Mouse (Mus musculus) liver, embryonic 15.5 days (tissue): ENCODE measurements around the gene Map3k15. TPM values are rescaled to one million over a fixed set of nuclear protein-coding genes. Genes with fewer than 3 reads are reported as not detected.

Experiments used
- ATAC-seq: fragments of 200-750 bp; cut with Nextera tagmentation; 2 replicates; pipeline ENCODE4 v1.8.0; 2017; ENCODE audit warnings: moderate number of reproducible peaks, mild to moderate bottlenecking, moderate library complexity; ENCODE audit not compliant: insufficient read depth
- H3K27ac ChIP-seq: fragments of 300-500 bp; sonication (generic); replicated peaks from 2 replicates; pipeline ENCODE4 v1.5.1; 2015; ENCODE audit warnings: mild to moderate bottlenecking, inconsistent platforms
- H3K27me3 ChIP-seq: fragments of 300-500 bp; sonication (generic); 2 replicates; pipeline ENCODE4 v1.6.1; 2015; ENCODE audit warnings: mild to moderate bottlenecking, inconsistent platforms
- H3K36me3 ChIP-seq: fragments of 300-500 bp; sonication (generic); replicated peaks from 2 replicates; pipeline ENCODE4 v1.6.1; 2015; ENCODE audit warnings: moderate library complexity, mild to moderate bottlenecking, inconsistent platforms
- H3K4me1 ChIP-seq: fragments of 300-500 bp; sonication (generic); replicated peaks from 2 replicates; pipeline ENCODE4 v1.6.1; 2015; ENCODE audit warnings: inconsistent platforms
- H3K4me2 ChIP-seq: fragments of 300-500 bp; sonication (generic); 2 replicates; pipeline ENCODE4 v1.6.1; 2015; ENCODE audit warnings: moderate library complexity, mild to moderate bottlenecking, inconsistent platforms
- H3K4me3 ChIP-seq: fragments of 300-500 bp; sonication (generic); replicated peaks from 2 replicates; pipeline ENCODE4 v1.5.1; 2015; ENCODE audit warnings: mild to moderate bottlenecking, inconsistent platforms
- H3K9ac ChIP-seq: fragments of 300-500 bp; sonication (generic); 2 replicates; pipeline ENCODE4 v1.6.1; 2015; ENCODE audit warnings: moderate library complexity, mild to moderate bottlenecking, inconsistent platforms
- H3K9me3 ChIP-seq: fragments of 300-500 bp; sonication (generic); replicated peaks from 2 replicates; pipeline ENCODE4 v1.6.1; 2016; ENCODE audit warnings: inconsistent platforms
- WGBS: fragments of 180-500 bp; shearing (Covaris S2); methylation state at CpG from one replicate; pipeline ENCODE4 v1.1.7; 2015; ENCODE audit warnings: mixed read lengths; ENCODE audit not compliant: insufficient replicate concordance; 5-methylcytosine and 5-hydroxymethylcytosine counted together
- polyA plus RNA-seq: library from polyadenylated mRNA; unstranded; fragments of >200 nt; fragmentation: Nextera tagmentation; extraction: Ambion mirVana; gene quantifications from 2 replicates; pipeline ENCODE4 v1.2.1, GENCODE M21; 2015

The Map3k15 gene
- 0.09 and 0.15 TPM in 2 replicates for polyA plus RNA-seq

- peak; percentile 66; the same call in 1 of the 2 replicates for ATAC-seq
- H3K27me3 ChIP-seq: peaks cover 37% of the 10 kb centered on the region
- no peak within 1 kb of the TSS for H3K27ac ChIP-seq
- peak within 1 kb of the TSS; percentile 42 for H3K4me3 ChIP-seq
- H3K9ac ChIP-seq: no peak within 1 kb of the TSS
- H3K36me3 ChIP-seq: no peaks in the 10 kb centered on the region
- no peaks in the 10 kb centered on the region for H3K4me1 ChIP-seq
- 24% methylated on average over 79 of the region's 108 CpGs for WGBS
- peak within 1 kb of the TSS; percentile 71 for H3K4me2 ChIP-seq
- no peaks in the 10 kb centered on the region for H3K9me3 ChIP-seq
Measured at GRCm38 (mm10) chrX:159988002-159988960, at the start of gene Map3k15. Gene Map3k15 (plus strand): TSS chrX:159988433.

GRCm38 (mm10) chrX:159942569-159942968, 45.7 kb upstream of the Map3k15 start:
- Histone ChIP-seq H3K4me1 (no peaks in the 10 kb centered on the region), H3K9me3 (no peaks in the 10 kb centered on the region), H3K36me3 (no peaks in the 10 kb centered on the region), H3K4me2 (no peak overlapping the region), H3K27me3 (no peaks in the 10 kb centered on the region), H3K9ac (no peak overlapping the region), H3K4me3 (no peak overlapping the region), H3K27ac (no peak overlapping the region)
- 57% methylated on average over 2 of the region's 2 CpGs for WGBS
- ATAC-seq: no peak

GRCm38 (mm10) chrX:159943586-159943985, 44.6 kb upstream of the Map3k15 start:
- 69% methylated on average over 1 of the region's 1 CpGs for WGBS
- no peak for ATAC-seq
- H3K4me2 ChIP-seq: no peak overlapping the region
- H3K36me3 ChIP-seq: no peaks in the 10 kb centered on the region
- H3K27me3 ChIP-seq: no peaks in the 10 kb centered on the region
- H3K4me1 ChIP-seq: no peaks in the 10 kb centered on the region
- no peaks in the 10 kb centered on the region for H3K9me3 ChIP-seq
- no peak overlapping the region for H3K9ac ChIP-seq
- no peak overlapping the region for H3K27ac ChIP-seq
- no peak overlapping the region for H3K4me3 ChIP-seq

- no peak for ATAC-seq
- Histone ChIP-seq H3K4me2 (no peak overlapping the region), H3K9me3 (no peaks in the 10 kb centered on the region), H3K36me3 (no peaks in the 10 kb centered on the region), H3K4me3 (no peak overlapping the region), H3K4me1 (no peaks in the 10 kb centered on the region), H3K27ac (no peak overlapping the region), H3K27me3 (0 out of 2 replicates have a peak, but pooled peaks cover 5% of the 10 kb centered on the region), H3K9ac (no peak overlapping the region)
- 56% methylated on average over 7 of the region's 7 CpGs for WGBS
Measured at GRCm38 (mm10) chrX:159953546-159954429, 34.4 kb upstream of the Map3k15 start.

GRCm38 (mm10) chrX:159954430-159954779, 33.8 kb upstream of the Map3k15 start:
- H3K4me2 ChIP-seq: no peak overlapping the region
- H3K36me3 ChIP-seq: no peaks in the 10 kb centered on the region
- no peaks in the 10 kb centered on the region for H3K4me1 ChIP-seq
- no peak overlapping the region for H3K9ac ChIP-seq
- 47% methylated on average over 4 of the region's 4 CpGs for WGBS
- H3K27ac ChIP-seq: no peak overlapping the region
- 0 out of 2 replicates have a peak, but pooled peaks cover 5% of the 10 kb centered on the region for H3K27me3 ChIP-seq
- no peak overlapping the region for H3K4me3 ChIP-seq
- ATAC-seq: no peak
- no peaks in the 10 kb centered on the region for H3K9me3 ChIP-seq

- no peak for ATAC-seq
- Histone ChIP-seq H3K4me3 (no peak overlapping the region), H3K36me3 (no peaks in the 10 kb centered on the region), H3K4me2 (no peak overlapping the region), H3K27me3 (0 out of 2 replicates have a peak, but pooled peaks cover 5% of the 10 kb centered on the region), H3K27ac (no peak overlapping the region), H3K9ac (no peak overlapping the region), H3K4me1 (no peaks in the 10 kb centered on the region), H3K9me3 (no peaks in the 10 kb centered on the region)
- WGBS: 65% methylated on average over 6 of the region's 6 CpGs
Measured at GRCm38 (mm10) chrX:159955433-159955832, 32.8 kb upstream of the Map3k15 start.

- Histone ChIP-seq H3K27ac (no peak overlapping the region), H3K4me3 (no peak overlapping the region), H3K36me3 (no peaks in the 10 kb centered on the region), H3K9ac (no peak overlapping the region), H3K4me1 (no peaks in the 10 kb centered on the region), H3K4me2 (no peak overlapping the region), H3K27me3 (0 out of 2 replicates have a peak, but pooled peaks cover 5% of the 10 kb centered on the region), H3K9me3 (no peaks in the 10 kb centered on the region)
- no peak for ATAC-seq
- WGBS: 63% methylated on average over 2 of the region's 2 CpGs
Measured at GRCm38 (mm10) chrX:159961385-159961784, 26.8 kb upstream of the Map3k15 start.

GRCm38 (mm10) chrX:159963273-159963672, 25.0 kb upstream of the Map3k15 start:
- H3K27me3 ChIP-seq: no peaks in the 10 kb centered on the region
- no peak overlapping the region for H3K4me3 ChIP-seq
- H3K36me3 ChIP-seq: no peaks in the 10 kb centered on the region
- no peak for ATAC-seq
- no peak overlapping the region for H3K4me2 ChIP-seq
- 28% methylated on average over 4 of the region's 4 CpGs for WGBS
- no peaks in the 10 kb centered on the region for H3K4me1 ChIP-seq
- no peak overlapping the region for H3K9ac ChIP-seq
- no peak overlapping the region for H3K27ac ChIP-seq
- no peaks in the 10 kb centered on the region for H3K9me3 ChIP-seq

- Histone ChIP-seq H3K4me3 (no peak overlapping the region), H3K9me3 (no peaks in the 10 kb centered on the region), H3K36me3 (no peaks in the 10 kb centered on the region), H3K9ac (no peak overlapping the region), H3K27me3 (no peaks in the 10 kb centered on the region), H3K4me1 (no peaks in the 10 kb centered on the region), H3K4me2 (no peak overlapping the region), H3K27ac (no peak overlapping the region)
- ATAC-seq: no peak
- 73% methylated on average over 9 of the region's 9 CpGs for WGBS
Measured at GRCm38 (mm10) chrX:159963925-159964324, 24.3 kb upstream of the Map3k15 start.

- Histone ChIP-seq H3K4me2 (no peak overlapping the region), H3K9me3 (no peaks in the 10 kb centered on the region), H3K27me3 (no peaks in the 10 kb centered on the region), H3K9ac (no peak overlapping the region), H3K27ac (no peak overlapping the region), H3K4me3 (no peak overlapping the region), H3K36me3 (no peaks in the 10 kb centered on the region), H3K4me1 (no peaks in the 10 kb centered on the region)
- ATAC-seq: no peak
- whole genome bisulfite sequencing: 60% methylated on average over 2 of the region's 2 CpGs
Measured at GRCm38 (mm10) chrX:159969025-159969424, 19.2 kb upstream of the Map3k15 start.
